Mouse (Mus musculus) erythroblast, embryonic 14.5 days (primary cell): ENCODE data around the gene Dlg2.

Source experiments
- GATA1 ChIP-seq: IDR thresholded peaks from 2 replicates; pipeline ENCODE4 v1.6.1; 2012; ENCODE audit warnings: low read length, inconsistent platforms, mixed read lengths
- TAL1 ChIP-seq: IDR thresholded peaks from 3 replicates; pipeline ENCODE4 v1.6.1; 2012; ENCODE audit warnings: low read length, inconsistent platforms, mixed read lengths

DNA sequence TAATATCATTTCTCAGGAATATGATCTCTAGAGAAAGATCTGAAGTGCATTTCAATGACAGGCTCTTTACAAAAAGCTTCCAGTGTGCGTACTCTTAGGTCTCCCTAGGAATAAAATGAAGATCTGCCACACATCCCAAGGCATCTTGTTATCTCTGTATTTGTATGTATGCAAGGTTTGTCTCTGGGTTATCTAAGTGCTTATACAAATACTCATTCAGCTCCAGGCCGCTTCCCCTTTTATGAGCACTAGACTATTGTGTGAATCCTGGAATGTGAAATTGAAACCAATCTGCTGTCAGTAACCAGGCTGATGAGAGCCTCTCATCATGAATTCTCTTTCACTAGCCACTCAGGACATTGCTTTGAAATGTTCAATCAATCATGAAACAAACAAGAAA is 534.2 kb downstream of the Dlg2 start:
- no peak for TF ChIP-seq GATA1
- TF ChIP-seq TAL1 = no peak
